Mouse (Mus musculus) gastrocnemius, postnatal 36 days (tissue): Measurements from ENCODE around the gene Mobp. TPM values are rescaled to one million over a fixed set of nuclear protein-coding genes. Genes with fewer than 3 reads are reported as not detected.

ENCODE experiments used
- DNase-seq, 2 experiments: peaks; one replicate each; pipeline ENCODE4 v3.0.0; 2022
- intact Hi-C: fragments of 180-260 bp; cut with DNase I; formaldehyde crosslinking; loops from one replicate; pipeline ENCODE4 v1.15.1; 2025
- total RNA-seq, 2 experiments: library from RNA; stranded (reverse); gene quantifications; 2 replicates each; pipeline ENCODE4 v1.2.3; 2021

Gene Mobp
- total RNA-seq, 2 experiments from 2014 or later: not detected

- intact Hi-C loops: loop anchor here (10.0 kb wide), 1 partner anchor 441 kb away; the partner anchor contains the start of gene Rpl14
These were observed 15.6 kb upstream of the Mobp start for GRCm38 (mm10) chr9:120133755-120134475.

GRCm38 (mm10) chr9:120134529-120135160, 14.9 kb upstream of the Mobp start:
- intact Hi-C loops: loop anchor here (10.0 kb wide), 1 partner anchor 440 kb away; the partner anchor contains the start of gene Rpl14

More at GRCm38 (mm10) chr9:120133755-120134475, 15.6 kb upstream of the Mobp start:
- no peak for DNase-seq

GRCm38 (mm10) chr9:120135454-120135853, 14.1 kb upstream of the Mobp start:
- intact Hi-C loops: loop anchor here (10.0 kb wide), 1 partner anchor 439 kb away; the partner anchor contains the start of gene Rpl14
- DNase-seq: no peak

More at GRCm38 (mm10) chr9:120134529-120135160, 14.9 kb upstream of the Mobp start:
- DNase-seq: no peak

- peak; percentile 44 to 66 for DNase-seq
- intact Hi-C loops: no loop called here
These were observed 8.9 kb upstream of the Mobp start for GRCm38 (mm10) chr9:120140652-120141051.

GRCm38 (mm10) chr9:120144474-120144873, 5.0 kb upstream of the Mobp start:
- no peak for DNase-seq
- intact Hi-C loops: no loop called here

- intact Hi-C loops: no loop called here
- DNase-seq: no peak
These were observed 1.6 kb downstream of the Mobp start for GRCm38 (mm10) chr9:120151152-120151551.

GRCm38 (mm10) chr9:120151906-120152399, 2.4 kb downstream of the Mobp start:
- DNase-seq: no peak
- intact Hi-C loops: no loop called here

GRCm38 (mm10) chr9:120158047-120158446, 8.5 kb downstream of the Mobp start:
- intact Hi-C loops: no loop called here
- no peak for DNase-seq

- intact Hi-C loops: no loop called here
- no peak for DNase-seq
These were observed 14.4 kb downstream of the Mobp start for GRCm38 (mm10) chr9:120163862-120164261.

GRCm38 (mm10) chr9:120167826-120168225, 18.3 kb downstream of the Mobp start:
- intact Hi-C loops: no loop called here
- no peak for DNase-seq

- intact Hi-C loops: no loop called here
- DNase-seq: peak; percentile 28 to 29
These were observed 21.8 kb downstream of the Mobp start for GRCm38 (mm10) chr9:120171295-120171694.

GRCm38 (mm10) chr9:120174436-120175137, 25.1 kb downstream of the Mobp start:
- DNase-seq: no peak
- intact Hi-C loops: no loop called here

- intact Hi-C loops: no loop called here
- DNase-seq: no peak
These were observed 29.3 kb downstream of the Mobp start for GRCm38 (mm10) chr9:120178813-120179212.

- DNase-seq: no peak
These were observed 35.0 kb downstream of the Mobp start for GRCm38 (mm10) chr9:120184499-120184898.

GRCm38 (mm10) chr9:120186856-120187255, 37.3 kb downstream of the Mobp start:
- DNase-seq: no peak
- intact Hi-C loops: no loop called here

More at GRCm38 (mm10) chr9:120184499-120184898, 35.0 kb downstream of the Mobp start:
- intact Hi-C loops: no loop called here

GRCm38 (mm10) chr9:120190891-120191290, 41.4 kb downstream of the Mobp start:
- no peak for DNase-seq
- intact Hi-C loops: no loop called here

- DNase-seq: peak; percentile 64 to 67
- intact Hi-C loops: no loop called here
These were observed 42.0 kb downstream of the Mobp start for GRCm38 (mm10) chr9:120191362-120192098.

GRCm38 (mm10) chr9:120192742-120193141, 43.2 kb downstream of the Mobp start:
- DNase-seq: no peak
- intact Hi-C loops: no loop called here

GRCm38 (mm10) chr9:120200873-120201272, 51.4 kb downstream of the Mobp start:
- no peak for DNase-seq
- intact Hi-C loops: no loop called here

GRCm38 (mm10) chr9:120201743-120202142, 52.2 kb downstream of the Mobp start:
- intact Hi-C loops: no loop called here
- DNase-seq: no peak
